Mouse (Mus musculus): Measurements from ENCODE around the gene Mylk2.
A peak's percentile ranks its signal among the peaks of the same experiment; 100 is the strongest.

Gene Mylk2

GRCm38 (mm10) chr2:152943568-152943967 lies 32.4 kb downstream of the Mylk2 start:
- DNase-seq (ENCODE audit: extremely low spot score): no peak

GRCm38 (mm10) chr2:152944013-152944412 lies 32.9 kb downstream of the Mylk2 start:
- DNase-seq (ENCODE audit: extremely low spot score): no peak

DNA sequence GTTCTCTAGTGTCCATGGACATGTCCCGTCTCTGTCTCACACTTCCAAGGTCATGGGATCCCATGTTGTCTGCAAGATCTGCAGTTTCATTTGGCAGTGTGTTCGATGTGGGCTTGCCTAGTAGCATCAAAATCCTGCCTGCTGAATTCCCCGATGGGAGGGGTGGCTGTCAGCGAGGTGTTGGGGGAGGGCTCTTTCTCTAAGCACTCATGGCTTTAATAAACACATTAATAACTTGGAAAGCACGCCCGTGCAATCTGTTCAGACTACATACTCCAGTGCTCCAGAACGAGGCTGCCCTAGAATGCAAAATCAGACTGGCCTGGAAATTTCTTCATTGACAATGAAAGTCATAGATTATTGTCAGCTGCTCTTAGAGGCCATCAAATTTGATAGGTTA lies 35.9 kb downstream of the Mylk2 start:
- DNase-seq (ENCODE audit: extremely low spot score): no peak

DNA sequence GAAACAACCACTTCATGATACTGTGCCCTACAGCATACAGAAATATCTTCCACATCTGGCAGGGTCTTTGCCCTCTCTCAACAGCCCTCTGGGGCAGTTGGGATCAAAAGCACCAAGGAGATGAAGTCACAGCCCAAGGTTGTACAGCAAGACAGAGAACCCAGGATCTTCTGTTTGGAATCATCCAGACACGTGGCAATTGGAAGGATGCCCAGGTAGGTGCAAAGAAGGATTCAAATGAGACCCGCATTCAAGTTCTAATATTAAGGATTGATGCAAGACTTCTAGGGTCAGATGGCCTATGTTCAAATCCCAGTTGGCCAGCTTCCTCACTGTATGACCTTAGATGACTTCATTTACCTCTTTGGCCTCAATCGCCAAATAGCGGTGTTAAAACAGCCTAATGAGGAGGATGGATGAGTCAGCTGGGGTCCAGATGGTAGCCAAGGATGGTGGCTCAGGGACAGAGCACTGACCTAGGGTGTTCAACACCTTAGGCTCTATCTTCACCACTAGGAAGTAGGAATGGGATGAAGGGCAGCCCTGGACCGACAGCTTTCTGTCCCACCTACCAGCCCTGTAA lies 37.4 kb downstream of the Mylk2 start:
- no peak for DNase-seq (ENCODE audit: extremely low spot score)

- no peak for DNase-seq (ENCODE audit: extremely low spot score)
Observed at GRCm38 (mm10) chr2:152950358-152951064, 39.4 kb downstream of the Mylk2 start.

DNA sequence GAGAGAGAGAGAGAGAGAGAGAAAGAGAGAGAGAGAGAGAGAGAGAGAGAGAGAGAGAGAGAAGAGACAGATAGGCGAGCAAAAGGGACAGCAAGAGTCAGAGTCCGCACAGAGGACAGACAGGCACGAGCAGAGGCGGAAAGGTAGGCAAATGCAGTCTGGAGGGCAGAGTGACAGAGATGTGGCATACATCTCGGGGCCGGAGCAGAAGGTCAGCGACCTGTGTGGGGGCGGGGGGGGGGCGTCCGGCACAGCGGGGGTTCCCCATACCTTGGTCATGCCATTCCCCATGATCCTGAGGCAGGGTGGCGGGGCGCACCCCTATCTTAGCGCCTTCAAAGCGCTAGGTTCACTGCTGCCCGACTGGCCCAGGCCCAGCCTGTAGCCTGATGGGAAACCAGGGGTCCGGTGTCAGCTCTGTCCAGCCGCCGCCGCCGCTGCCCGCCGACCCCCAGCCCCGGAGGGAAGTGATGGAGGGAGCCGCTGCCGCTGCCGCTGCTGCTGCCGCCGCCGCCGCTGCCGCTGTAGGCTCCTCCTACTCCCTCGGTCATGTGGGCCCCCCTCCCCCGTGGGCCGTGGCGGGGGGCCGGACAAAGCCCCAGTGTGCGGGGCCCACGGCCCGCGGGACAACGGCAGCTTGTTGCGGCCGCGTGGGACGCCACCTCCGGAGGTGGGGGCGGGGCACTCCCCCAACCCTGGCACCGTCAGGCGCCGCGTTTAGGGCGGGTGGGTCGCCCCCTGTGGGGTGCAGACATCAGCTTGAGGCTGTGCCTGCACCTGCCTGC lies 40.1 kb downstream of the Mylk2 start, which contains the start of gene Dusp15:
Gene Dusp15, minus strand, starts transcription at position 634 of the 785 bp plus-strand sequence.
- peak; percentile 41 for DNase-seq (ENCODE audit: extremely low spot score)

DNA sequence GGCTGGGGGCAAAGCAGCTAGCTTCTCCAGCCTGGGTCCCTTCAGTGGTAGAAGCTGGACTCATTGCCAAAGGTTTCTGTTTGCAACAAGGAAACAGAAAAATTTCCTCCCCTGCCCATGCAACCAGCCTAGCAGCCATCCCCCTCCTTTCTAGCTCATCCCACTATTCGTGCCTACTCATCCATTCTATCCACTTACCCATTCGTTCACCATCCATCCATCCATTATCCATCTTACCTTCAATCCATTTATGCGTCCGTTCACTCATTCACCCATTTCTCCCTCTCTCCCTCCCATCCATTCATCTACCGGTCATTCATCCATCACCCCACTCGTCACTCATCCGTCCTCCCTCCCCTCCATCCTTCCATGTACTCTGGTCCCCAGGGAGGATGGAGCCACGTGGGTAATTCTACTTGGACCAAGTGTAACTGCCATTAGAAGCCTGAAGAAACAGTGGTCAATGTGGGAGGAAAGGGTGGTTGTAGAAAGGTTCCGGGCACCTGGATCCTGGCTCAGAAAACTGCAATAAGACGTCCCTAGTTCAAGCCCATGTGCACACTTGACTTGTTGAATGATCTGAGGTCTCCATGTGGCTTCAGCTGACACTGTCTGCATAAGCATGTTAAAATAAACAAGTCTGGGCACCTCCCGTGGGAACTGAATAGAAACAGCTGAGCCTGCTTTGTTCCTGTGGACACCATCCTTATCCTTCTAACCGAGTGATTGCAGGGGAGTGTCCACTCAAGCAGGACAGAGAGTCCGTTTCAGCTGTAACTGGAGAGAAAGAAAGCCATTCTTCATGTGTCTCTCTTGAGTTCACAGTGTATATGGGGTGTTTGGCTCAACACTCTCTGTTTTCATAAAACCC lies 40.9 kb downstream of the Mylk2 start:
- no peak for DNase-seq (ENCODE audit: extremely low spot score)

DNA sequence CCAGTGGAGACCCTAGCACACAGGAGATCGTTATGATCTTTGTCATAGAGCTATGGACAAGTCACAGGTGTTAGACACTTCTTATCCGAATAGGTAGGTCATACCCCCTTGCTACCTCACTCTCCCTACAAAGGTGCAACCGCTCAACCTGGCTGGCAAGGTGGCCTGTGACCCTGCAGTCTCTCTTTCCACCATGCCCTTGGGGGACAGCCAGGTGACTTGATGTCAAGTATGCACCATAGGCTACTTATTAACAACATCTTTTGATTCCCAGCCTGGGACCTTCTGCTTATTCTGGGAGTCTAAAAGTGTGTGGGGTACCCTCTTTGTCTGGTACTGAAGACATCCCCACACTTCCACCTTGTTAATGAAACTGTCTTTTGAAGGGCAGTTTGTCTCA lies 47.0 kb downstream of the Mylk2 start:
- no peak for DNase-seq (ENCODE audit: extremely low spot score)

DNA sequence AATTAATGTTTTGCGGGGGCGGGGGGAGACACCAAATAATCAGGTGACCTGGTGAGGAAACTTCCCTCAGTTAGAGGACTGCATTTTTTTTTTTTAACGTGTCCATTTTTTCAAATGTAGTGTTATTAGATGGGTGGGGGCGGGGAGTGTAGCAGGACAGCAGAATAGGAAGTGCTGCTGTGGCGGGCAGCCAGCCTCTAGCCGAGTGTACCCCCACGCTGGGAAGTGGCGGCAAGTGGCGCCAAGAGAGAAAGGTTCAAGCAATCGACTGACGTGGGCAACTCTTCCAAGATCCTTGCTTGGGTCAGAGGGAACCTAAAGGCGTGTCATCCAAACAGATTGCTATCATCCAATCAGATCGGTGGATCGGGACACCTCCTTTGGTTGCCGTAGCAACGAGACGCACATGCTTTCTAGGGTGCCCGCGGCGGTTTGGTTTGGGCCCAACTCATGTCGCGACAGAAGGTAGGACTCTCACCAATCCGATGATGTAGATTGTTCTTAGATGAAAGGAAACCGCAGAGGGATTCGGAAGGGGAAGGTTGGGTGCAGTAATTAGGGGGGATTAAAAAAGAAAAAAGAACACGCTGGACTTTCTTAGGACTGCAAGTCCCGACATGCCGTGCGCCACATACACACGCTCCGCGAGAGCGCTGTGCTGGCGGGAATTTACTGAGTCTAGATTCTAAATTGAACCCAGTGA lies 51.1 kb downstream of the Mylk2 start, which contains the start of gene Ttll9:
Gene Ttll9, plus strand, starts transcription at position 395 of the 703 bp plus-strand sequence.
- DNase-seq (ENCODE audit: extremely low spot score): peak; percentile 85

GRCm38 (mm10) chr2:152965555-152965954 lies 54.4 kb downstream of the Mylk2 start:
- no peak for DNase-seq (ENCODE audit: extremely low spot score)
